Mouse (Mus musculus) frontal cortex, postnatal 14 days (tissue): ENCODE measurements at regions not wholly inside any gene's neighbourhood (a gene's known extent, or its start where the extent isn't known, plus 50 kb on each side); places are given as distances from the start of the nearest gene placed in this dataset.

Experiments
- DNase-seq, 2 experiments: peaks; one replicate each; pipeline ENCODE4 v3.0.0; 2022; ENCODE audit warnings: low spot score in 2 of 2

- no peak for DNase-seq
Observed at GRCm38 (mm10) chr2:77358176-77358575, 77.8 kb upstream of the Sestd1 start.

GRCm38 (mm10) chr2:77356798-77357197 is 76.4 kb upstream of the Sestd1 start:
- no peak for DNase-seq

GRCm38 (mm10) chr2:77351987-77352628 is 71.7 kb upstream of the Sestd1 start:
- DNase-seq = no peak

GRCm38 (mm10) chr2:77347027-77347426 is 66.6 kb upstream of the Sestd1 start:
- no peak for DNase-seq

GRCm38 (mm10) chr2:77343736-77344440 is 63.5 kb upstream of the Sestd1 start:
- DNase-seq = no peak

GRCm38 (mm10) chr2:77342416-77342815 is 62.0 kb upstream of the Sestd1 start:
- no peak for DNase-seq

GRCm38 (mm10) chr2:77341575-77342332 is 61.4 kb upstream of the Sestd1 start:
- DNase-seq = peak; percentile 86 to 96

- DNase-seq = no peak
Observed at GRCm38 (mm10) chr2:77340076-77340475, 59.7 kb upstream of the Sestd1 start.

GRCm38 (mm10) chr2:77337786-77338406 is 57.5 kb upstream of the Sestd1 start:
- no peak for DNase-seq

- DNase-seq = no peak
Observed at GRCm38 (mm10) chr2:77337318-77337717, 56.9 kb upstream of the Sestd1 start.

- no peak for DNase-seq
Observed at GRCm38 (mm10) chr2:77336810-77337209, 56.4 kb upstream of the Sestd1 start.

GRCm38 (mm10) chr2:77334706-77335105 is 54.3 kb upstream of the Sestd1 start:
- no peak for DNase-seq

- DNase-seq = no peak
Observed at GRCm38 (mm10) chr2:77333394-77334079, 53.1 kb upstream of the Sestd1 start.
